Mouse (Mus musculus): ENCODE data around the gene A830031A19Rik. TPM values are rescaled to one million over a fixed set of nuclear protein-coding genes. Genes with fewer than 3 reads are reported as not detected.

Gene A830031A19Rik
- polyA plus RNA-seq, 1 experiment from 2014 or later, result not detected

GRCm38 (mm10) chr11:24077795-24078705 lies 3.2 kb upstream of the A830031A19Rik start, which contains the start of gene Bcl11a:
Bcl11a (plus strand) TSS chr11:24078056.
- H3K27me3 ChIP-seq (replicated peaks; ENCODE audit: control insufficient read depth, insufficient read depth, low read length), result peaks cover 4% of the 10 kb centered on the region; the same call in 1 of the 2 replicates
- peak within 1 kb of the TSS; percentile 87 for H3K9ac ChIP-seq (ENCODE audit: low read depth, low read length)
- WGBS, result under 1% methylated on average over 38 of the region's 51 CpGs
- H3K27ac ChIP-seq (ENCODE audit: low read depth, low read length), result peak within 1 kb of the TSS; percentile 92
- H3K4me3 ChIP-seq (ENCODE audit: low read depth, low read length), result peak within 1 kb of the TSS; percentile 72
- H3K4me1 ChIP-seq (replicated peaks; ENCODE audit: control insufficient read depth, insufficient read depth, low read length), result peaks cover 13% of the 10 kb centered on the region
- DNase-seq (ENCODE audit: low spot score) (peak; percentile 80), ATAC-seq (replicated peaks; ENCODE audit: low FRiP score) (peak; percentile 55)
- peak within 1 kb of the TSS; percentile 98 for H3K4me2 ChIP-seq
- H3K36me3 ChIP-seq (ENCODE audit: control insufficient read depth, insufficient read depth, low read length), result no peaks in the 10 kb centered on the region
- no peaks in the 10 kb centered on the region for H3K9me3 ChIP-seq (ENCODE audit: control insufficient read depth, low read length)

GRCm38 (mm10) chr11:24076821-24077730 lies 2.2 kb upstream of the A830031A19Rik start:
- Histone ChIP-seq H3K27ac (ENCODE audit: low read depth, low read length) (peak overlapping the region; percentile 92), H3K36me3 (ENCODE audit: control insufficient read depth, insufficient read depth, low read length) (no peaks in the 10 kb centered on the region), H3K9me3 (ENCODE audit: control insufficient read depth, low read length) (no peaks in the 10 kb centered on the region), H3K4me2 (peak overlapping the region; percentile 98), H3K27me3 (replicated peaks; ENCODE audit: control insufficient read depth, insufficient read depth, low read length) (peaks cover 4% of the 10 kb centered on the region; the same call in 1 of the 2 replicates), H3K4me1 (replicated peaks; ENCODE audit: control insufficient read depth, insufficient read depth, low read length) (peaks cover 13% of the 10 kb centered on the region), H3K9ac (ENCODE audit: low read depth, low read length) (peak overlapping the region; percentile 87), H3K4me3 (ENCODE audit: low read depth, low read length) (peak overlapping the region; percentile 72)
- DNase-seq (ENCODE audit: low spot score), result peak; percentile 83
- peak; percentile 56 for ATAC-seq (replicated peaks; ENCODE audit: low FRiP score)
- WGBS, result under 1% methylated on average over 59 of the region's 59 CpGs

DNA sequence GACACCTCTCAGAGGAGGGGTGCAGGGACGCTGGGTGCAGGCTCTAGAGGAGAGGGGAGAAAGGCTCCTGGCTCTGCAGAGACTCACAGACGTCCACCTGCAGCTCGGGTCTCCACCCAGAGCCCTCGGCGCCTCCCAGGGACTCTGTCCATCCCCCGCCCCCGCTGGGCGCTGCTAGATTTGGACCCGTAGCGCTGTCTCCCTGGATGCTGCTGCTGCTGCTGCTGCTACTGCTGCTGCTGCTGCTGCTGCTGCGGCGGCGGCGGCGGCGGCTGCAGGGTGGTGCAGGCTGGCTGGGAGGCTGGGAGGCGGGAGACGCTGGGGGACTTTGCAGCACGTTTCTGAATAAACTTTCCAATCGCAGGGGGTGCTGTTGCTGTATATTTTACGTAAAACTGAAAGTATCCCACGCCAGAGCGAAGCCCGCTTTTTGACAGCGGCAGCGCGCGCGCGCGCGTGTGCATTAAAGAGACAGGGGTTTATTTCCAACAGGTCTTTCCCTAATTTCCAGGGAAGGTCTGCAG lies 1.3 kb upstream of the A830031A19Rik start:
- ATAC-seq (replicated peaks; ENCODE audit: low FRiP score) (peak; percentile 30), DNase-seq (ENCODE audit: low spot score) (peak; percentile 84)
- H3K4me1 ChIP-seq (replicated peaks; ENCODE audit: control insufficient read depth, insufficient read depth, low read length), result peaks cover 13% of the 10 kb centered on the region
- no peaks in the 10 kb centered on the region for H3K9me3 ChIP-seq (ENCODE audit: control insufficient read depth, low read length)
- H3K4me3 ChIP-seq (ENCODE audit: low read depth, low read length), result peak overlapping the region; percentile 72
- no peaks in the 10 kb centered on the region for H3K36me3 ChIP-seq (ENCODE audit: control insufficient read depth, insufficient read depth, low read length)
- H3K9ac ChIP-seq (ENCODE audit: low read depth, low read length), result peak overlapping the region; percentile 87
- peaks cover 4% of the 10 kb centered on the region; the same call in 1 of the 2 replicates for H3K27me3 ChIP-seq (replicated peaks; ENCODE audit: control insufficient read depth, insufficient read depth, low read length)
- H3K27ac ChIP-seq (ENCODE audit: low read depth, low read length), result peak overlapping the region; percentile 92
- H3K4me2 ChIP-seq, result peak overlapping the region; percentile 98
- under 1% methylated on average over 32 of the region's 32 CpGs for WGBS

DNA sequence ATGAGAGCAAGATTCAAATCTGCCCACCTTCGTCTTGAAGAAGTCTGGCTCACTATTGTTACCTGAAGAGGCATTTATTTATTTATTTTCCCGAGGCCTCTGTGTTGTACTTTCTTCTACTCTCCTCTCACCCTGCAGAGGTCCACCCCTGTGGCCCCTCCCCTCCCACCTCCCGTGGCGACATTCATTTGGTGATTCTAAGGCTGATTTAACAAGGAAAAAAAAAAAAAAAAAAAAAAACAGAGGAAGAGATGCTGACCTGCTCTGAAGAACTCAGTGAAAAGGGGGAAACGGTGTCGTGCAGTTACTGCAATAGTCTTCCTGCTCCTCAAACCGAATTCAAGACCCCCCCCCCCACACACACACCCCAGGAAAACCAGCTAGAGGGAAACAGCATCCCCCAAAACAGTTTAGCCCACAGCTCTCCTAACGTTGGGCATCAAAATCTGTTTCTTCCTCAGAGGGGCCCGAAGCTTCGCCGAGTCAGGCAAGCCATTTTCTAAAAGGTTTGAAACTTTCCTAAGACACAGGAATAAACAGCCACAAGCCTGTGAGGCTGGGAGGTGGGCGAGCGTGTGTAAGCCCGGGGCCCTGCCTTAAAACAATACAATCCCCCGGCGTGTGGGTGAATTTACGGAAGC lies 752 bp upstream of the A830031A19Rik start:
- Histone ChIP-seq H3K27ac (ENCODE audit: low read depth, low read length) (peak overlapping the region; percentile 92; the same call in 1 of the 2 replicates), H3K4me3 (ENCODE audit: low read depth, low read length) (peak overlapping the region; percentile 72), H3K36me3 (ENCODE audit: control insufficient read depth, insufficient read depth, low read length) (no peaks in the 10 kb centered on the region), H3K4me2 (peak overlapping the region; percentile 98), H3K9me3 (ENCODE audit: control insufficient read depth, low read length) (no peaks in the 10 kb centered on the region), H3K4me1 (replicated peaks; ENCODE audit: control insufficient read depth, insufficient read depth, low read length) (peaks cover 13% of the 10 kb centered on the region), H3K27me3 (replicated peaks; ENCODE audit: control insufficient read depth, insufficient read depth, low read length) (peaks cover 4% of the 10 kb centered on the region; the same call in 1 of the 2 replicates), H3K9ac (ENCODE audit: low read depth, low read length) (peak overlapping the region; percentile 87)
- no peak for ATAC-seq (replicated peaks; ENCODE audit: low FRiP score)
- no peak for DNase-seq (ENCODE audit: low spot score)
- WGBS, result under 1% methylated on average over 17 of the region's 17 CpGs

DNA sequence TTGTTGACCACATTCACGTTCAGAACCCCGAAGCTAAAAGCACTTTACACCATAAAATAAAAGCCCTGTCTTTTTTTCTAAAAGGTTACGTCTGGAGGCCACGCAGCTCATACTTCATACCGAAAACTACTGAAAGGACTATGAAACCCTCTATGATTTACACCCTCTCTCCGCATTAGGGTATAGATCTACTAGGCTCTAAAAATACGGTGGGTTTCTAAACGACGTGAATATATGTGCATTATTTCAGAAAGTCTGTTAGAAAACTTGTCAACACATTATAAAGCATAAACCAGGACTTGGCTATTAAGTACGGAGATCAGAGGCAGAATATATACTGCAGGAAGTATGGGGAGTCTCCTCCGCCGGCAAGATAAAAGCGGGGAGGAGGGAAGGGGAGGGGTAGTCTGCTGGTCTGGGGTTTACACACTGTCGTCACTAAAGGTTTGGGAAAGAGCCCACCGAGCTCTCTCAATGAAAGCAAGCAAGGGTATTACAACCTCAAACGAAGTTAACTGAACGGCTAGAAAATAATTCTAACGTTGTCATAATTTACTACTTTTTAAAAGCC lies 748 bp downstream of the A830031A19Rik start:
- ATAC-seq (replicated peaks; ENCODE audit: low FRiP score) (no peak), DNase-seq (ENCODE audit: low spot score) (no peak)
- WGBS, result 1% methylated on average over 18 of the region's 18 CpGs
- H3K9ac ChIP-seq (ENCODE audit: low read depth, low read length), result no peak overlapping the region
- no peak overlapping the region for H3K27ac ChIP-seq (ENCODE audit: low read depth, low read length)
- H3K27me3 ChIP-seq (replicated peaks; ENCODE audit: control insufficient read depth, insufficient read depth, low read length), result peaks cover 4% of the 10 kb centered on the region; the same call in 1 of the 2 replicates
- peak overlapping the region; percentile 98 for H3K4me2 ChIP-seq
- peak overlapping the region; percentile 72 for H3K4me3 ChIP-seq (ENCODE audit: low read depth, low read length)
- H3K4me1 ChIP-seq (replicated peaks; ENCODE audit: control insufficient read depth, insufficient read depth, low read length), result peaks cover 13% of the 10 kb centered on the region
- H3K9me3 ChIP-seq (ENCODE audit: control insufficient read depth, low read length), result no peaks in the 10 kb centered on the region
- no peaks in the 10 kb centered on the region for H3K36me3 ChIP-seq (ENCODE audit: control insufficient read depth, insufficient read depth, low read length)

- H3K36me3 ChIP-seq (ENCODE audit: control insufficient read depth, insufficient read depth, low read length), result no peaks in the 10 kb centered on the region
- no peak for ATAC-seq (replicated peaks; ENCODE audit: low FRiP score)
- no peak overlapping the region for H3K4me3 ChIP-seq (ENCODE audit: low read depth, low read length)
- 0 out of 2 replicates have a peak, but pooled peaks cover 3% of the 10 kb centered on the region for H3K4me1 ChIP-seq (replicated peaks; ENCODE audit: control insufficient read depth, insufficient read depth, low read length)
- H3K9me3 ChIP-seq (ENCODE audit: control insufficient read depth, low read length), result no peaks in the 10 kb centered on the region
- no peak overlapping the region for H3K27ac ChIP-seq (ENCODE audit: low read depth, low read length)
- no peak for DNase-seq (ENCODE audit: low spot score)
- H3K4me2 ChIP-seq, result no peak overlapping the region
- WGBS, result 63% methylated on average over 4 of the region's 4 CpGs
- H3K27me3 ChIP-seq (replicated peaks; ENCODE audit: control insufficient read depth, insufficient read depth, low read length), result peaks cover 23% of the 10 kb centered on the region
- no peak overlapping the region for H3K9ac ChIP-seq (ENCODE audit: low read depth, low read length)
Measured at GRCm38 (mm10) chr11:24065313-24065712, 9.5 kb downstream of the A830031A19Rik start.

GRCm38 (mm10) chr11:24064221-24064620 lies 10.6 kb downstream of the A830031A19Rik start:
- 55% methylated on average over 6 of the region's 6 CpGs for WGBS
- ATAC-seq (replicated peaks; ENCODE audit: low FRiP score) (no peak), DNase-seq (ENCODE audit: low spot score) (no peak)
- no peaks in the 10 kb centered on the region for H3K36me3 ChIP-seq (ENCODE audit: control insufficient read depth, insufficient read depth, low read length)
- H3K9ac ChIP-seq (ENCODE audit: low read depth, low read length), result no peak overlapping the region
- H3K4me2 ChIP-seq, result no peak overlapping the region
- H3K4me3 ChIP-seq (ENCODE audit: low read depth, low read length), result no peak overlapping the region
- no peaks in the 10 kb centered on the region for H3K9me3 ChIP-seq (ENCODE audit: control insufficient read depth, low read length)
- H3K27ac ChIP-seq (ENCODE audit: low read depth, low read length), result no peak overlapping the region
- H3K4me1 ChIP-seq (replicated peaks; ENCODE audit: control insufficient read depth, insufficient read depth, low read length), result 0 out of 2 replicates have a peak, but pooled peaks cover 4% of the 10 kb centered on the region
- H3K27me3 ChIP-seq (replicated peaks; ENCODE audit: control insufficient read depth, insufficient read depth, low read length), result peaks cover 29% of the 10 kb centered on the region

All from liver, embryonic 11.5 days (tissue).